Mouse (Mus musculus) left cerebral cortex, adult 9 months (tissue): ENCODE measurements around the gene Rimbp2.

Source experiments
- DNase-seq, 2 experiments: peaks; one replicate each; pipeline ENCODE4 v3.0.0; 2022; ENCODE audit warnings: low spot score in 2 of 2

The Rimbp2 gene

GRCm38 (mm10) chr5:128935359-128935899 is 17.9 kb downstream of the Rimbp2 start:
- no peak for DNase-seq

- no peak for DNase-seq
Observed at GRCm38 (mm10) chr5:128932776-128933175, 20.5 kb downstream of the Rimbp2 start.

GRCm38 (mm10) chr5:128925073-128925472 is 28.2 kb downstream of the Rimbp2 start:
- peak; percentile 40 to 59 for DNase-seq

GRCm38 (mm10) chr5:128920112-128920511 is 33.2 kb downstream of the Rimbp2 start:
- no peak for DNase-seq

- DNase-seq: no peak
Observed at GRCm38 (mm10) chr5:128917116-128917959, 35.9 kb downstream of the Rimbp2 start.

GRCm38 (mm10) chr5:128913820-128914219 is 39.5 kb downstream of the Rimbp2 start:
- DNase-seq: no peak

- DNase-seq: peak in 1 of 2 experiments; percentile 25
Observed at GRCm38 (mm10) chr5:128912374-128912773, 40.9 kb downstream of the Rimbp2 start.

GRCm38 (mm10) chr5:128911593-128911992 is 41.7 kb downstream of the Rimbp2 start:
- DNase-seq: peak in 1 of 2 experiments; percentile 42

- no peak for DNase-seq
Observed at GRCm38 (mm10) chr5:128904113-128904512, 49.2 kb downstream of the Rimbp2 start.

GRCm38 (mm10) chr5:128903120-128903519 is 50.2 kb downstream of the Rimbp2 start:
- no peak for DNase-seq

- no peak for DNase-seq
Observed at GRCm38 (mm10) chr5:128899971-128900370, 53.3 kb downstream of the Rimbp2 start.

GRCm38 (mm10) chr5:128894921-128895320 is 58.4 kb downstream of the Rimbp2 start:
- no peak for DNase-seq

- no peak for DNase-seq
Observed at GRCm38 (mm10) chr5:128887546-128887945, 65.7 kb downstream of the Rimbp2 start.

- DNase-seq: no peak
Observed at GRCm38 (mm10) chr5:128884320-128884719, 69.0 kb downstream of the Rimbp2 start.

GRCm38 (mm10) chr5:128879092-128879491 is 74.2 kb downstream of the Rimbp2 start:
- DNase-seq: no peak

GRCm38 (mm10) chr5:128877425-128878035 is 75.8 kb downstream of the Rimbp2 start:
- DNase-seq: peak; percentile 33 to 65

GRCm38 (mm10) chr5:128871706-128872105 is 81.6 kb downstream of the Rimbp2 start:
- no peak for DNase-seq

- no peak for DNase-seq
Observed at GRCm38 (mm10) chr5:128866811-128867210, 86.5 kb downstream of the Rimbp2 start.

GRCm38 (mm10) chr5:128866291-128866690 is 87.0 kb downstream of the Rimbp2 start:
- no peak for DNase-seq

GRCm38 (mm10) chr5:128863497-128863896 is 89.8 kb downstream of the Rimbp2 start:
- DNase-seq: peak in 1 of 2 experiments; percentile 68

- DNase-seq: no peak
Observed at GRCm38 (mm10) chr5:128860907-128861306, 92.4 kb downstream of the Rimbp2 start.

- no peak for DNase-seq
Observed at GRCm38 (mm10) chr5:128852791-128853190, 100.5 kb downstream of the Rimbp2 start.

- DNase-seq: no peak
Observed at GRCm38 (mm10) chr5:128847806-128848205, 105.5 kb downstream of the Rimbp2 start.
